13 mouse cellular contexts compared by ENCODE assay signal in genomic region chr2:9956546-9956945, GRCm38 (mm10).
"Had no signal": no experiment of that assay in that cellular context is flagged by ENCODE, and none has a peak within 500 bp of the region (broad histone marks: within the 10 kb centered on the region; RNA-seq: fewer than 3 reads in every experiment).

No protein-coding gene starts in this region.

- H3K4me2 ChIP-seq: midbrain, embryonic 13.5 days; neural tube, embryonic 12.5 days had no signal

- H3K27me3 ChIP-seq: midbrain, embryonic 13.5 days; neural tube, embryonic 12.5 days had no signal

- H3K9ac ChIP-seq: liver, embryonic 14.5 days; midbrain, embryonic 13.5 days; neural tube, embryonic 12.5 days had no signal

- H3K36me3 ChIP-seq: neural tube, embryonic 12.5 days had no signal

- H3K9me3 ChIP-seq: midbrain, embryonic 13.5 days; neural tube, embryonic 12.5 days had no signal

- H3K4me3 ChIP-seq: left cerebral cortex, adult 2 months; midbrain, embryonic 13.5 days; neural tube, embryonic 12.5 days had no signal

- DNase-seq: kidney, adult 11 months; kidney, adult 9 months; kidney, postnatal 36 days; lung, adult 2 months; lung, postnatal 36 days; thymus, postnatal 4 days had no signal

- H3K27ac ChIP-seq: kidney, postnatal 0 days; left cerebral cortex, adult 2 months; liver, embryonic 14.5 days; midbrain, embryonic 13.5 days; neural tube, embryonic 12.5 days; stomach, postnatal 0 days had no signal

- ATAC-seq: lung, postnatal 0 days; midbrain, embryonic 13.5 days had no signal
